Comparison of ENCODE assay signal across 29 mouse cellular contexts in the genomic region with DNA sequence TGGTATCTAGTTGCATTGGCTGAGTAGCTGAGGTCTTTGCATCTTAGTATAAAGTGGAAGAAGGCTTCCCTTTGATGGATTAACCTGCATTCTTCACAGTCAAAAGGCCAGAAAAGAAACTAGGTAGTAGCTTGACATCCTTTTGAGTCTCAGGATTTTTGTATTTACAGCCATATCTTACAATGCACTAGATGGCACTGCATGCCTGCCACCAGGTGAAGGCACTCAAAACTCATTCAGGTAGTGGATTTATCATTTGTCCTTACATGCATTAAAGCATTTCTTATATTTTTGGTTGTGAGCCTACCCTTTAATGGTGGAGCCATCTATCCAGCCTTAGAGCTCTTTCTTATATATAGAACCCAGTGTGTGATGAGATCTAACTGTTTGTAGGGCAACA. TPM values are rescaled to one million over a fixed set of nuclear protein-coding genes. Genes with fewer than 3 reads are reported as not detected.
A peak's percentile ranks its signal among the peaks of the same experiment; 100 is the strongest.
DNase-seq lines count a peak whose midpoint lies in the region; ATAC-seq and TF ChIP-seq lines count a peak whose summit lies in the region.
"Had no signal": no experiment of that assay in that cellular context is flagged by ENCODE, and none has a peak within 500 bp of the region (broad histone marks: within the 10 kb centered on the region; RNA-seq: fewer than 3 reads in every experiment).

No protein-coding gene starts in this region.

- TF ChIP-seq CTCF in gastrocnemius, adult 2 months (IDR thresholded peaks at IDR 0.05): peak; percentile 4; the same call in 1 of the 2 replicates
- peak; percentile 40 for TF ChIP-seq CTCF in intestine, postnatal 0 days (IDR thresholded peaks at IDR 0.05; ENCODE audit: low read depth)
- 0 out of 2 replicates have a peak, but pooled peaks have one; percentile 2 for TF ChIP-seq CTCF in lung, postnatal 0 days (IDR thresholded peaks at IDR 0.05)

- ATAC-seq in intestine, postnatal 0 days: no peak
- ATAC-seq in intestine, embryonic 15.5 days: no peak
- ATAC-seq in lung, postnatal 0 days: no peak
- ATAC-seq: forebrain, embryonic 15.5 days; hindbrain, embryonic 16.5 days; inflammation-experienced regulatory T-cells, adult 6 months; Patski had no signal

- H3K27me3 ChIP-seq in intestine, postnatal 0 days (replicated peaks; ENCODE audit: control insufficient read depth, insufficient read depth, low read length): no peaks in the 10 kb centered on the region
- H3K27me3 ChIP-seq in intestine, embryonic 15.5 days (replicated peaks): no peaks in the 10 kb centered on the region
- no peaks in the 10 kb centered on the region for H3K27me3 ChIP-seq in lung, postnatal 0 days (replicated peaks; ENCODE audit: insufficient read depth, low read length)
- H3K27me3 ChIP-seq: embryonic facial prominence, embryonic 12.5 days; embryonic facial prominence, embryonic 15.5 days; forebrain, embryonic 15.5 days; hindbrain, embryonic 13.5 days; Patski had no signal

- intact Hi-C loops in gastrocnemius, adult 2 months (cut with DNase I): no loop called here

- no peak overlapping the region for H3K27ac ChIP-seq in gastrocnemius, adult 2 months
- no peak overlapping the region for H3K27ac ChIP-seq in intestine, postnatal 0 days (ENCODE audit: low read depth, low read length)
- no peak overlapping the region for H3K27ac ChIP-seq in intestine, embryonic 15.5 days
- no peak overlapping the region for H3K27ac ChIP-seq in lung, postnatal 0 days (ENCODE audit: low read length)
- H3K27ac ChIP-seq: embryonic facial prominence, embryonic 12.5 days; embryonic facial prominence, embryonic 15.5 days; forebrain, embryonic 15.5 days; heart, embryonic 10.5 days; hindbrain, embryonic 13.5 days had no signal

- DNase-seq in cerebellum, postnatal 10 days: peak; percentile 23 to 24
- no peak for DNase-seq in cerebellum, adult 18-20 months
- DNase-seq in gastrocnemius, adult 2 months: no peak
- DNase-seq in gastrocnemius, postnatal 25 days: no peak
- DNase-seq in lung, postnatal 0 days (ENCODE audit: low spot score): no peak
- no peak for DNase-seq in lung, postnatal 36 days
- DNase-seq: adrenal gland, postnatal 10 days; adrenal gland, postnatal 36 days; B cell, adult 2 months; cerebellum, adult 8-10 months; cerebellum, postnatal 25 days; gastrocnemius, postnatal 14 days; heart, adult 18-20 months; kidney, adult 11 months had no signal

- H3K9me3 ChIP-seq in intestine, postnatal 0 days (ENCODE audit: control insufficient read depth): no peaks in the 10 kb centered on the region
- no peaks in the 10 kb centered on the region for H3K9me3 ChIP-seq in intestine, embryonic 15.5 days
- no peaks in the 10 kb centered on the region for H3K9me3 ChIP-seq in lung, postnatal 0 days (ENCODE audit: low read length)
- H3K9me3 ChIP-seq: embryonic facial prominence, embryonic 12.5 days; embryonic facial prominence, embryonic 15.5 days; forebrain, embryonic 15.5 days; G1E; heart, embryonic 10.5 days; hindbrain, embryonic 13.5 days had no signal

- no peak overlapping the region for H3K4me2 ChIP-seq in intestine, postnatal 0 days (replicated peaks; ENCODE audit: low read depth)
- H3K4me2 ChIP-seq in intestine, embryonic 15.5 days (replicated peaks): no peak overlapping the region
- H3K4me2 ChIP-seq in lung, postnatal 0 days (replicated peaks; ENCODE audit: low read depth, low read length): no peak overlapping the region
- H3K4me2 ChIP-seq: embryonic facial prominence, embryonic 12.5 days; embryonic facial prominence, embryonic 15.5 days; forebrain, embryonic 15.5 days; hindbrain, embryonic 13.5 days had no signal

- H3K36me3 ChIP-seq in intestine, postnatal 0 days (ENCODE audit: control insufficient read depth, insufficient read depth): no peaks in the 10 kb centered on the region
- no peaks in the 10 kb centered on the region for H3K36me3 ChIP-seq in intestine, embryonic 15.5 days
- no peaks in the 10 kb centered on the region for H3K36me3 ChIP-seq in lung, postnatal 0 days (ENCODE audit: insufficient read depth, low read length)
- H3K36me3 ChIP-seq: embryonic facial prominence, embryonic 12.5 days; embryonic facial prominence, embryonic 15.5 days; forebrain, embryonic 15.5 days; G1E; heart, embryonic 10.5 days; hindbrain, embryonic 13.5 days had no signal

- no peak overlapping the region for H3K4me3 ChIP-seq in gastrocnemius, adult 2 months
- H3K4me3 ChIP-seq in intestine, postnatal 0 days (ENCODE audit: low read depth, low read length): no peak overlapping the region
- no peak overlapping the region for H3K4me3 ChIP-seq in intestine, embryonic 15.5 days (replicated peaks)
- H3K4me3 ChIP-seq in lung, postnatal 0 days (ENCODE audit: low read depth, low read length): no peak overlapping the region
- H3K4me3 ChIP-seq: embryonic facial prominence, embryonic 12.5 days; embryonic facial prominence, embryonic 15.5 days; forebrain, embryonic 15.5 days; heart, embryonic 10.5 days; hindbrain, embryonic 13.5 days had no signal

- H3K4me1 ChIP-seq in intestine, postnatal 0 days (replicated peaks; ENCODE audit: control insufficient read depth, insufficient read depth, low read length): no peaks in the 10 kb centered on the region
- no peaks in the 10 kb centered on the region for H3K4me1 ChIP-seq in intestine, embryonic 15.5 days (replicated peaks)
- H3K4me1 ChIP-seq in lung, postnatal 0 days (ENCODE audit: insufficient read depth, low read depth, low read length): no peaks in the 10 kb centered on the region
- H3K4me1 ChIP-seq: embryonic facial prominence, embryonic 12.5 days; embryonic facial prominence, embryonic 15.5 days; forebrain, embryonic 15.5 days; heart, embryonic 10.5 days; hindbrain, embryonic 13.5 days had no signal

- H3K9ac ChIP-seq in intestine, postnatal 0 days (ENCODE audit: low read depth, low read length): no peak overlapping the region
- no peak overlapping the region for H3K9ac ChIP-seq in intestine, embryonic 15.5 days
- H3K9ac ChIP-seq in lung, postnatal 0 days (replicated peaks; ENCODE audit: low read depth): no peak overlapping the region
- H3K9ac ChIP-seq: embryonic facial prominence, embryonic 12.5 days; embryonic facial prominence, embryonic 15.5 days; forebrain, embryonic 15.5 days; hindbrain, embryonic 13.5 days had no signal

- TF ChIP-seq EP300 in lung, postnatal 0 days (IDR thresholded peaks at IDR 0.05): no peak

RNA-seq across cellular contexts. Expression of gene Grin3a, which starts 13.5 kb away (rescaled TPM):
- total RNA-seq in gastrocnemius, adult 2 months (2021): under 1 TPM in 1 of 2 experiments, not detected in 1; 0.08 TPM
- total RNA-seq in gastrocnemius, postnatal 25 days (2021): under 1 TPM; 0.13 to 0.18 TPM
- polyA plus RNA-seq in intestine, postnatal 0 days (2015; fragmentation: Nextera tagmentation; extraction: Ambion mirVana): 0.26 TPM in 2 replicates
- 0.68 and 1.0 TPM in 2 replicates for polyA plus RNA-seq in intestine, embryonic 15.5 days (2015; fragmentation: Nextera tagmentation; extraction: Ambion mirVana)
- 0.02 and 0.08 TPM in 2 replicates for polyA plus RNA-seq in lung, postnatal 0 days (2015; fragmentation: Nextera tagmentation; extraction: Ambion mirVana)
- total RNA-seq: CH12.LX; common myeloid progenitor, adult 5-6 weeks; gastrocnemius, adult 18-20 months; hematopoietic stem cell, adult 5-6 weeks had no signal
- polyA plus RNA-seq: G1E; inflammation-experienced regulatory T-cells, adult 6 months had no signal

Comparison
In these comparisons a context has a peak if more than half of its experiments do, and no peak if none do; other contexts are left out.
1. DNase-seq: peak in cerebellum, postnatal 10 days (2 of 2); none in cerebellum, adult 18-20 months (0 of 2), gastrocnemius, adult 2 months (single experiment), gastrocnemius, postnatal 25 days (single experiment), lung, postnatal 0 days (single experiment) and lung, postnatal 36 days (single experiment).
2. Peak in every context shown above with its lines, with median percentiles within 50 percentile points of each other: CTCF ChIP-seq.